In genomic region chr11:25902321-25902720, GRCm38 (mm10) we compare ENCODE assay signal across 15 mouse cellular contexts.
"Had no signal": no experiment of that assay in that cellular context is flagged by ENCODE, and none has a peak within 500 bp of the region (broad histone marks: within the 10 kb centered on the region; RNA-seq: fewer than 3 reads in every experiment).

No protein-coding gene starts in this region.

- H3K27me3 ChIP-seq: neural tube, embryonic 12.5 days; stomach, embryonic 15.5 days had no signal

- H3K9me3 ChIP-seq: neural tube, embryonic 12.5 days; stomach, embryonic 15.5 days had no signal

- H3K4me1 ChIP-seq: neural tube, embryonic 12.5 days; stomach, embryonic 15.5 days had no signal

- H3K27ac ChIP-seq: neural tube, embryonic 12.5 days; stomach, embryonic 15.5 days; stomach, postnatal 0 days had no signal

- H3K9ac ChIP-seq: neural tube, embryonic 12.5 days; stomach, embryonic 15.5 days had no signal

- H3K36me3 ChIP-seq: neural tube, embryonic 12.5 days; stomach, embryonic 15.5 days had no signal

- H3K4me3 ChIP-seq: neural tube, embryonic 12.5 days; stomach, embryonic 15.5 days had no signal

- H3K4me2 ChIP-seq: neural tube, embryonic 12.5 days; stomach, embryonic 15.5 days had no signal

- DNase-seq: retina, postnatal 1 day; right cerebral cortex, adult 18-20 months; right cerebral cortex, postnatal 14 days; right cerebral cortex, postnatal 25 days; right cerebral cortex, postnatal 4 days; spleen, adult 18-20 months; thymus, adult 18-20 months; thymus, adult 2 months; thymus, postnatal 14 days; thymus, postnatal 25 days; thymus, postnatal 36 days; thymus, postnatal 4 days had no signal
